In genomic region chr4:43498983-43499382, GRCm38 (mm10) we compare ENCODE assay signal across 8 mouse cellular contexts. TPM values are rescaled to one million over a fixed set of nuclear protein-coding genes. Genes with fewer than 3 reads are reported as not detected.
DNase-seq lines count a peak whose midpoint lies in the region; ATAC-seq and TF ChIP-seq lines count a peak whose summit lies in the region.

No protein-coding gene starts in this region.

- peak overlapping the region; percentile 42; the same call in 1 of the 2 replicates for H3K9ac ChIP-seq in hindbrain, embryonic 12.5 days
- peak overlapping the region; percentile 88 for H3K9ac ChIP-seq in liver, embryonic 16.5 days (ENCODE audit: low read depth, low read length)
- H3K9ac ChIP-seq in stomach, postnatal 0 days (ENCODE audit: low read length), result peak overlapping the region; percentile 58

- H3K27ac ChIP-seq in hindbrain, embryonic 12.5 days, result no peak overlapping the region
- H3K27ac ChIP-seq in liver, embryonic 16.5 days (ENCODE audit: low read length), result peak overlapping the region; percentile 75
- H3K27ac ChIP-seq in stomach, postnatal 0 days (replicated peaks), result no peak overlapping the region

- H3K36me3 ChIP-seq in hindbrain, embryonic 12.5 days, result peaks cover 13% of the 10 kb centered on the region; the same call in 1 of the 2 replicates
- H3K36me3 ChIP-seq in liver, embryonic 16.5 days (ENCODE audit: control insufficient read depth, insufficient read depth), result peaks cover 24% of the 10 kb centered on the region
- H3K36me3 ChIP-seq in stomach, postnatal 0 days (ENCODE audit: control insufficient read depth, insufficient read depth, low read length), result no peaks in the 10 kb centered on the region

- TF ChIP-seq EP300 in stomach, postnatal 0 days (optimal IDR thresholded peaks at IDR 0.05), result no peak

- peak; percentile 42 for TF ChIP-seq CTCF in lung, adult 2 months (IDR thresholded peaks at IDR 0.05; ENCODE audit: insufficient read depth, low read length)
- TF ChIP-seq CTCF in stomach, postnatal 0 days (IDR thresholded peaks at IDR 0.05; ENCODE audit: low read depth), result peak; percentile 61

- H3K9me3 ChIP-seq in hindbrain, embryonic 12.5 days (replicated peaks), result no peaks in the 10 kb centered on the region
- H3K9me3 ChIP-seq in liver, embryonic 16.5 days (replicated peaks; ENCODE audit: control insufficient read depth, low read length), result no peaks in the 10 kb centered on the region
- no peaks in the 10 kb centered on the region for H3K9me3 ChIP-seq in stomach, postnatal 0 days (ENCODE audit: control insufficient read depth, low read length)

- TF ChIP-seq POLR2A in lung, adult 2 months (IDR thresholded peaks at IDR 0.05; ENCODE audit: borderline replicate concordance, extremely low read depth, low read depth, low read length), result no peak

- H3K4me1 ChIP-seq in lung, adult 2 months (ENCODE audit: control insufficient read depth, insufficient read depth, low read length), result peaks cover 3% of the 10 kb centered on the region; the same call in 1 of the 2 replicates
- H3K4me1 ChIP-seq in hindbrain, embryonic 12.5 days, result peaks cover 31% of the 10 kb centered on the region
- peaks cover 38% of the 10 kb centered on the region for H3K4me1 ChIP-seq in liver, embryonic 16.5 days (ENCODE audit: control insufficient read depth, low read depth, low read length)
- 0 out of 2 replicates have a peak, but pooled peaks cover 5% of the 10 kb centered on the region for H3K4me1 ChIP-seq in stomach, postnatal 0 days (replicated peaks; ENCODE audit: control insufficient read depth, insufficient read depth)

- no peak overlapping the region for H3K4me3 ChIP-seq in lung, adult 2 months (replicated peaks; ENCODE audit: extremely low read depth, low read depth, low read length)
- peak overlapping the region; percentile 45 for H3K4me3 ChIP-seq in hindbrain, embryonic 12.5 days
- peak overlapping the region; percentile 83 for H3K4me3 ChIP-seq in liver, embryonic 16.5 days (ENCODE audit: low read depth, low read length)
- H3K4me3 ChIP-seq in stomach, postnatal 0 days (ENCODE audit: low read depth, low read length), result peak overlapping the region; percentile 54

- H3K27me3 ChIP-seq in hindbrain, embryonic 12.5 days, result peaks cover 5% of the 10 kb centered on the region; the same call in 1 of the 2 replicates
- no peaks in the 10 kb centered on the region for H3K27me3 ChIP-seq in liver, embryonic 16.5 days (ENCODE audit: control insufficient read depth, insufficient read depth, low read depth, low read length)
- H3K27me3 ChIP-seq in stomach, postnatal 0 days (ENCODE audit: control insufficient read depth, insufficient read depth, low read length), result no peaks in the 10 kb centered on the region

- H3K4me2 ChIP-seq in hindbrain, embryonic 12.5 days (replicated peaks), result peak overlapping the region; percentile 64
- peak overlapping the region; percentile 85 for H3K4me2 ChIP-seq in liver, embryonic 16.5 days (ENCODE audit: low read depth, low read length)
- H3K4me2 ChIP-seq in stomach, postnatal 0 days (replicated peaks; ENCODE audit: low read depth), result peak overlapping the region; percentile 80

- peak; percentile 59 for ATAC-seq in common myeloid progenitor, adult 5-6 weeks (replicated peaks; ENCODE audit: low read depth, poor library complexity, severe bottlenecking)
- ATAC-seq in hindbrain, embryonic 12.5 days (ENCODE audit: low FRiP score), result peak; percentile 64; the same call in 1 of the 2 replicates
- peak; percentile 58 for ATAC-seq in liver, embryonic 16.5 days (ENCODE audit: low read depth)
- ATAC-seq in stomach, postnatal 0 days (ENCODE audit: low FRiP score, low TSS enrichment), result no peak

- 12% methylated on average over 8 of the region's 8 CpGs for WGBS in lung, adult 2 months
- 15% methylated on average over 8 of the region's 8 CpGs for WGBS in hindbrain, embryonic 12.5 days
- WGBS in liver, embryonic 16.5 days (ENCODE audit: insufficient replicate concordance), result 6% methylated on average over 8 of the region's 8 CpGs
- 12% methylated on average over 8 of the region's 8 CpGs for WGBS in stomach, postnatal 0 days

- no peak for DNase-seq in lung, adult 2 months
- no peak for DNase-seq in lung, adult 18-20 months
- no peak for DNase-seq in stomach, postnatal 0 days (ENCODE audit: low spot score)
- no peak for DNase-seq in layer of hippocampus, adult 9-11 months
- DNase-seq in layer of hippocampus, postnatal 10 days (ENCODE audit: low spot score in 2 of 2), result no peak

RNA-seq across cellular contexts. Expression of gene Arhgef39, which starts 0.5 kb away (rescaled TPM):
- 4.7 and 6.9 TPM in 2 replicates for polyA plus RNA-seq in lung, adult 2 months (2012; rRNA removed)
- total RNA-seq in common myeloid progenitor, adult 5-6 weeks (2017), result 46.1 and 64.5 TPM in 2 replicates
- 22.6 and 26.8 TPM in 2 replicates for polyA plus RNA-seq in hindbrain, embryonic 12.5 days (2016; fragmentation: Nextera tagmentation; extraction: Ambion mirVana)
- 32.7 and 34.6 TPM in 2 replicates for polyA plus RNA-seq in liver, embryonic 16.5 days (2015; fragmentation: Nextera tagmentation; extraction: Ambion mirVana)
- 10.7 and 11.8 TPM in 2 replicates for polyA plus RNA-seq in stomach, postnatal 0 days (2015; fragmentation: Nextera tagmentation; extraction: Ambion mirVana)
- total RNA-seq in layer of hippocampus, postnatal 10 days (2021), result 1 to 10 TPM; 1.2 to 1.8 TPM

RNA-seq across cellular contexts. Expression of gene Ccdc107, which starts 6.3 kb away (rescaled TPM):
- polyA plus RNA-seq in lung, adult 2 months (2012; rRNA removed), result 191 and 235 TPM in 2 replicates
- 50.5 and 62.2 TPM in 2 replicates for total RNA-seq in common myeloid progenitor, adult 5-6 weeks (2017)
- 50.8 and 51.4 TPM in 2 replicates for polyA plus RNA-seq in hindbrain, embryonic 12.5 days (2016; fragmentation: Nextera tagmentation; extraction: Ambion mirVana)
- polyA plus RNA-seq in liver, embryonic 16.5 days (2015; fragmentation: Nextera tagmentation; extraction: Ambion mirVana), result 35.2 and 37.0 TPM in 2 replicates
- 118 and 120 TPM in 2 replicates for polyA plus RNA-seq in stomach, postnatal 0 days (2015; fragmentation: Nextera tagmentation; extraction: Ambion mirVana)
- total RNA-seq in layer of hippocampus, postnatal 10 days (2021), result 10 to 100 TPM; 30.2 to 35.7 TPM

RNA-seq across cellular contexts. Expression of gene Car9, which starts 7.8 kb away (rescaled TPM):
- polyA plus RNA-seq in lung, adult 2 months (2012; rRNA removed), result 1.8 and 1.9 TPM in 2 replicates
- total RNA-seq in common myeloid progenitor, adult 5-6 weeks (2017), result 7.3 and 8.3 TPM in 2 replicates
- 1.3 and 1.5 TPM in 2 replicates for polyA plus RNA-seq in hindbrain, embryonic 12.5 days (2016; fragmentation: Nextera tagmentation; extraction: Ambion mirVana)
- 1.3 and 1.7 TPM in 2 replicates for polyA plus RNA-seq in liver, embryonic 16.5 days (2015; fragmentation: Nextera tagmentation; extraction: Ambion mirVana)
- 2.6 and 3.1 TPM in 2 replicates for polyA plus RNA-seq in stomach, postnatal 0 days (2015; fragmentation: Nextera tagmentation; extraction: Ambion mirVana)
- 1 to 10 TPM in 1 of 2 experiments, under 1 TPM in 1; 0.54 to 1.7 TPM for total RNA-seq in layer of hippocampus, postnatal 10 days (2021)

RNA-seq across cellular contexts. Expression of gene Sit1, which starts 15.4 kb away (rescaled TPM):
- polyA plus RNA-seq in lung, adult 2 months (2012; rRNA removed), result 0.85 and 1.2 TPM in 2 replicates
- not detected in 2 replicates for total RNA-seq in common myeloid progenitor, adult 5-6 weeks (2017)
- polyA plus RNA-seq in hindbrain, embryonic 12.5 days (2016; fragmentation: Nextera tagmentation; extraction: Ambion mirVana), result not detected in 2 replicates
- polyA plus RNA-seq in liver, embryonic 16.5 days (2015; fragmentation: Nextera tagmentation; extraction: Ambion mirVana), result 0.21 and 0.27 TPM in 2 replicates
- not detected in 2 replicates for polyA plus RNA-seq in stomach, postnatal 0 days (2015; fragmentation: Nextera tagmentation; extraction: Ambion mirVana)
- total RNA-seq in layer of hippocampus, postnatal 10 days (2021), result not detected

RNA-seq across cellular contexts. Expression of gene Tpm2, which starts 24.6 kb away (rescaled TPM):
- 32.3 and 129 TPM in 2 replicates for polyA plus RNA-seq in lung, adult 2 months (2012; rRNA removed)
- 8.4 and 10.7 TPM in 2 replicates for total RNA-seq in common myeloid progenitor, adult 5-6 weeks (2017)
- polyA plus RNA-seq in hindbrain, embryonic 12.5 days (2016; fragmentation: Nextera tagmentation; extraction: Ambion mirVana), result 59.3 and 105 TPM in 2 replicates
- polyA plus RNA-seq in liver, embryonic 16.5 days (2015; fragmentation: Nextera tagmentation; extraction: Ambion mirVana), result 30.0 and 48.9 TPM in 2 replicates
- polyA plus RNA-seq in stomach, postnatal 0 days (2015; fragmentation: Nextera tagmentation; extraction: Ambion mirVana), result 2,018 and 2,237 TPM in 2 replicates
- total RNA-seq in layer of hippocampus, postnatal 10 days (2021), result 1 to 10 TPM; 5.0 to 7.4 TPM
